Mouse (Mus musculus): ENCODE data around the gene Ano1. TPM values are rescaled to one million over a fixed set of nuclear protein-coding genes. Genes with fewer than 3 reads are reported as not detected.

Gene Ano1
- polyA plus RNA-seq, 1 experiment, result 13.4 TPM

DNA sequence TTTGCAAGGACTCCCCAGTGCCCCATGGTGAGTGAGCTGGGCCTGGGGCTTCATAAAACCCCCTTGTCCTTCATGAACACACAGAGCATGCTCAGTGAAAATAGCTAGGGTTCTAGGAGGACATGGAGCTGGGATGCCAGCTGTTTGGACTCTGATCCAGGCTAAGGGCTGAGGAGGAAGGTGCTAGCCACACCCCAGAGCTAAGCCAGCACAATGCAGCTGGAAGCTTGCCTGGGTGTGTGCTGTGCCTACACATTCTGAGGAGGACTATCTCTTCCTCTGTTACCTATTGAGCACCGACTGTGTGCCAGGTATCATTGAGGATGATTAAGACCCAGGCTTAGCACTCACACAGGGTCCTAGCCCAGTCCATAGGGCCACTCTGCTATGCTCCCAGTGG is 30.6 kb upstream of the Ano1 start:
- DNase-seq (ENCODE audit: low read depth), result no peak
- TF ChIP-seq CTCF (IDR thresholded peaks at IDR 0.05; ENCODE audit: borderline replicate concordance, extremely low read depth, insufficient read depth, insufficient read length) (no peak), POLR2A (IDR thresholded peaks at IDR 0.05; ENCODE audit: borderline replicate concordance, extremely low read depth, insufficient read depth, insufficient read length, poor library complexity, severe bottlenecking) (no peak)

GRCm38 (mm10) chr7:144781337-144781736 is 29.6 kb upstream of the Ano1 start:
- DNase-seq (ENCODE audit: low read depth), result peak; percentile 12
- TF ChIP-seq CTCF (IDR thresholded peaks at IDR 0.05; ENCODE audit: borderline replicate concordance, extremely low read depth, insufficient read depth, insufficient read length) (peak; percentile 69; the same call in 1 of the 2 replicates), POLR2A (IDR thresholded peaks at IDR 0.05; ENCODE audit: borderline replicate concordance, extremely low read depth, insufficient read depth, insufficient read length, poor library complexity, severe bottlenecking) (no peak)

- DNase-seq (ENCODE audit: low read depth), result no peak
Measured at GRCm38 (mm10) chr7:144780190-144780589, 28.4 kb upstream of the Ano1 start.

GRCm38 (mm10) chr7:144779691-144780090 is 27.9 kb upstream of the Ano1 start:
- no peak for DNase-seq (ENCODE audit: low read depth)
- no peak for TF ChIP-seq POLR2A (IDR thresholded peaks at IDR 0.05; ENCODE audit: borderline replicate concordance, extremely low read depth, insufficient read depth, insufficient read length, poor library complexity, severe bottlenecking)
- no peak for TF ChIP-seq CTCF (IDR thresholded peaks at IDR 0.05; ENCODE audit: borderline replicate concordance, extremely low read depth, insufficient read depth, insufficient read length)

More at GRCm38 (mm10) chr7:144780190-144780589, 28.4 kb upstream of the Ano1 start:
- no peak for TF ChIP-seq POLR2A (IDR thresholded peaks at IDR 0.05; ENCODE audit: borderline replicate concordance, extremely low read depth, insufficient read depth, insufficient read length, poor library complexity, severe bottlenecking)

GRCm38 (mm10) chr7:144777805-144778204 is 26.0 kb upstream of the Ano1 start:
- no peak for DNase-seq (ENCODE audit: low read depth)
- TF ChIP-seq CTCF (IDR thresholded peaks at IDR 0.05; ENCODE audit: borderline replicate concordance, extremely low read depth, insufficient read depth, insufficient read length) (no peak), POLR2A (IDR thresholded peaks at IDR 0.05; ENCODE audit: borderline replicate concordance, extremely low read depth, insufficient read depth, insufficient read length, poor library complexity, severe bottlenecking) (no peak)

DNA sequence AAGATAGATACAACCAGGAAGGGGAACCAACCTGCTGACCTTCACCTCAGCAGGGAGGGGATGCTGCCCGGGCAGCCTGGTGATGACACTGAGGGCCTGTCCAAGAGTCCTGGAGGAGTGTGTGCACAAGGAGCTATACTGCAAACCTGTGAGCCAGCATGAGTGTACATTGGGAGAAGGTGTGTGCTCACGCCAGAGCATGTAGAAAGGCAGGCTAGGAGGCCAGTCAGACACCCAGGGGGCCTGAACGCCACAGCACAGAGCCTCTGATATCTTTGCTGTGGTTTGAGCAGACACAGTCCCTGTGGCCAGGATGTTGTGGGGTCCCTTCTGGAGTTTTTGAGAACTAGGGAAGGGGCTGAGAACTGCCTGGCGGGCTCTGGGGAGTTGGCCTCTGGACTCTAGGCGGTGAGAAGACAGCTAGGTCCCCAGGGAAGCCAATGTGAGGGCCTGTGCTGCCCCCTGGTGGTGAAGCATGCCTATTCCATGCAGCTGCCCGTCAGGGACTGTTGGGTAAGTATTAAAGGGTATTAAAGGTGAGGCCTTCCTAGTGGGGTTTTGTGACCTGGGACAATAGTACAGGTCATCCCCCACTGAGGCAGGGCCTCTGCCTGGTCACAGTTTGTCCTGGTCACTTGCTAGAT is 24.2 kb upstream of the Ano1 start:
- peak; percentile 85 for DNase-seq (ENCODE audit: low read depth)
- TF ChIP-seq POLR2A (IDR thresholded peaks at IDR 0.05; ENCODE audit: borderline replicate concordance, extremely low read depth, insufficient read depth, insufficient read length, poor library complexity, severe bottlenecking) (no peak), CTCF (IDR thresholded peaks at IDR 0.05; ENCODE audit: borderline replicate concordance, extremely low read depth, insufficient read depth, insufficient read length) (peak; percentile 96)

DNA sequence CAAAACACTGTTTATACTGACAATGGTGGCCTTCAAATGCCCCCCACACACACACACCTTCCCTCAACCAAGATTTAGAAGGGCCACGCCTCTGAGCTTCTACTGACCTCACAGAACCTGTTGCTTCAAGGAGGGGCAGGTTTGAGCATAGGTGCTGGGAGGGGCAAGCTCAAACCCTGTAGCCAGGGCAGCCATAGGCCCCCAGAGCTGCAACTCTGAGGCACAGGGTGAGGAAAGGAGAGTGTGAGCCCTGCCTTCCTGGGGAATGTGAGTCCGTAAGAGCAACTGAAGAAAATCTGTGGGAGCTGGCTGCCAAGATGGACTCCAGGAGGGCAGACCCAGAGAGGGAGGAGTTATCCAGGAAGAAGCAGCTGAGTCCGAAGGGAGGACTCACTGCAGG is 23.4 kb upstream of the Ano1 start:
- DNase-seq (ENCODE audit: low read depth), result no peak
- TF ChIP-seq CTCF (IDR thresholded peaks at IDR 0.05; ENCODE audit: borderline replicate concordance, extremely low read depth, insufficient read depth, insufficient read length) (no peak), POLR2A (IDR thresholded peaks at IDR 0.05; ENCODE audit: borderline replicate concordance, extremely low read depth, insufficient read depth, insufficient read length, poor library complexity, severe bottlenecking) (no peak)

DNA sequence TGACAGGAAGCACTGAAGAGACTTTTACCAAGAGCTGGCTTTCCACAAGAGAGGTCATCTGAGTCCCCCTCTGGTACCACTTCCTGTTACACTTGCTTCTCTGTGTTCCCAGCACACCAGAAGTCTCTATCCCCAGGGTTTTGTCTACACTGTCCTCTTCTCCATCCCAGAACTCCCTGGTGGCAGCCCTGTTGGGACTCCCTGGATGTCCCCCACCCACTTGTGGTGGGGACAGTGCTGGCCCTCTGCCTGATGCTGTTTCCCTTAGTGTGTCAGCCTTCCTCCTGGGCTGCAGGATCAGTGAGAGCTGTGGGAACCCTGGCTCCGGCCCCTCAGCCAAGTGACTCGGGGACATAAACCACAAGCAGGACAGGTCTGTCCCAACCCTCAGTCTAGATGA is 22.5 kb upstream of the Ano1 start:
- no peak for DNase-seq (ENCODE audit: low read depth)
- TF ChIP-seq CTCF (IDR thresholded peaks at IDR 0.05; ENCODE audit: borderline replicate concordance, extremely low read depth, insufficient read depth, insufficient read length) (no peak), POLR2A (IDR thresholded peaks at IDR 0.05; ENCODE audit: borderline replicate concordance, extremely low read depth, insufficient read depth, insufficient read length, poor library complexity, severe bottlenecking) (no peak)

DNA sequence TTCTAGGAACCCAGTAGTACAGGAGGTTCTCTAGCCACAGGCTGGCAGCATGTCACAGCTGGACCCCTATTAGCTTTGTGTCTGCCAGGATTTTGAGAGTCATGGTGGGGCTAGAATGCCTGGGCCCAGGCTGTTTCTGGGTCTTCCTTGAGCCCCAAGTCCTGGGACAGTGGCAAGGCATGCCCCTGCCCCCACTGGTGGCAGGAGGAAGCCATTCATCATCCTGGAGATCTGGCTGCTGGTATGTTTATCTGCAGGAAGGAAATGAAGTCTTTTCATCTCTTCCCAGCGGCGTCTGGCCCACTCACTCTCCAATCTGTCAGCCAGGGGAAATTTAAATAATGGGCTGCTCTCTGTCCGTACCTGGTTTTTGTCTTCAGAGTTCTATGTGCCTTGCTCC is 18.3 kb upstream of the Ano1 start:
- DNase-seq (ENCODE audit: low read depth), result no peak
- TF ChIP-seq POLR2A (IDR thresholded peaks at IDR 0.05; ENCODE audit: borderline replicate concordance, extremely low read depth, insufficient read depth, insufficient read length, poor library complexity, severe bottlenecking), result no peak
- no peak for TF ChIP-seq CTCF (IDR thresholded peaks at IDR 0.05; ENCODE audit: borderline replicate concordance, extremely low read depth, insufficient read depth, insufficient read length)

DNA sequence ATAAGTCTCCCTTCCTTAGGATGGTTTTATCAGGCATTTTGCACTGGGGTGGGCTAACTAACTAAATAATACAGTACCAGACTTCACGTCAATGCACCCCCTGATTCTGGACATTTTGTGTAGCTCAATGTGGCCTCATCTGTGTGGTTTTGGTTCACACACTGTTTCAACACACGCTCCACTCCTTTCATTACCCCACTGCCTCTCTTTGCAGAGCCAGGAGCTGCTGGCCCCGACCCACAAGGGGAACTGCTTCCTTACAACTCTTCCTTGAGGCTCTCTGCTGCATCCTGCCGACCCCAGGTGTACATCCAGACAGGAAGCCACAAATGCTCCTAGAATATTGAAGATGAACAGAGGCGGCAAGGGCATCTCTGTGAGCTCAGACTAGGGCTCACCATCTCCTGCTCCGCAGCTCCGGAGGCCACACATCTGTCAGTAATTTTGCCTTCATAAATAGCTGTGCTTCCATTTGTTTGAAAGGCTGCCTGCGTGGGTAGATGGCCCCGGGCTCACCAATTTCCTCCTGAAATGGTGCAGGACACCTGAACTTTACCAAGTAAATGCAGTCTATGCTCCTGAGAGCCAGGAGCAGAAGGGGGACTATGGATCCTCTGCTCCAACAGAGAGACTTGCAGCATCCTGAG is 17.8 kb upstream of the Ano1 start:
- DNase-seq (ENCODE audit: low read depth), result no peak
- no peak for TF ChIP-seq CTCF (IDR thresholded peaks at IDR 0.05; ENCODE audit: borderline replicate concordance, extremely low read depth, insufficient read depth, insufficient read length)

GRCm38 (mm10) chr7:144768845-144769244 is 17.1 kb upstream of the Ano1 start:
- no peak for TF ChIP-seq CTCF (IDR thresholded peaks at IDR 0.05; ENCODE audit: borderline replicate concordance, extremely low read depth, insufficient read depth, insufficient read length)
- no peak for TF ChIP-seq POLR2A (IDR thresholded peaks at IDR 0.05; ENCODE audit: borderline replicate concordance, extremely low read depth, insufficient read depth, insufficient read length, poor library complexity, severe bottlenecking)
- no peak for DNase-seq (ENCODE audit: low read depth)
